Mouse (Mus musculus): ENCODE data around the gene Ptrh2.

The Ptrh2 gene

DNA sequence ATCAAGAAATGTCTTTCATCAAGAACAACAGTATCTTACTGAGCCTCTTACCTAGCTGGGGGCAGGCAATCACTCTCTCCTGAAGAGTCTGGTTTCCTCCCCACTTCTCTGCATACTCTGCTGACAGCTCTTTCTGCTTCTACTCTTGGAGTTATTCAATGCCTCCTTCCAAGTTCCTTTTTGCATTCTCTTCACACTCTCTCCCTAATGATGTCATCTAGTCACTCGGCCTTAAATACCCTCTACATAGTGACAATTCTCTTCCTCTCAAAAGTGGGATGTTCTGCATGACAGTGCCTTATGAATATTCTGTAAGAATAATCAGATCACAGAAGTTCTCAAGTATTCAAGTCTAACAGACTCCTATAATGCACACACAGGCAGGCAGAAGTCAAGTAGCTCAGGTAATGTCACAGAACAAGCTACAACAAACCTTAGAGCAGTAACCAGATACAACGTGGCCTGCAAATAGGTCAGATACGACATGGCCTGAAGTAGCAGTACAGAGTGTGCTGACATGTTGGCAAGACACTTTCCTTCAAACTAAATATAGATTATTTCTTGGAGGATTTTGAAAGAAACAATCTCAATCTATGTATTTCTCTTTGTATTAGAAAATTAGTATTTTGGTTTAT lies 12.6 kb upstream of the Ptrh2 start:
- DNase-seq (ENCODE audit: low spot score): no peak

DNA sequence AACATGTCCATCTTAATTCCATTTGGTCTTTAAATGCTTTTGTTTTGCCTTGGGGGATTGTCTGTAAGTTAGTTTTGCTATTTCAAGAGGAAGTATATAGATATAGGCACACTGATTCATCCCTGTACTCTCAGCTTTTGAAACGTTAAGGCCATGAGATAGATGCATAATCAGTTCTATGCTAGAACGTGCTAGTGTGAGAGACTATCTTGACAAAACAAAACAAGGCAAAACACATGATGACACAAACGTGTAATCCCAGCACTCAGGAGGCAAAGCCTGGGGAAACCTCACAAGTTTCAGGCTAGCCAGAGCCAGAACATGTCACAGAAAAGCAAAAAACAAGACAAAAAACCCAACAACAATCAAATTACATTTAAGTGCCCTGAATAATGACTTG lies 11.0 kb upstream of the Ptrh2 start:
- no peak for DNase-seq (ENCODE audit: low spot score)

DNA sequence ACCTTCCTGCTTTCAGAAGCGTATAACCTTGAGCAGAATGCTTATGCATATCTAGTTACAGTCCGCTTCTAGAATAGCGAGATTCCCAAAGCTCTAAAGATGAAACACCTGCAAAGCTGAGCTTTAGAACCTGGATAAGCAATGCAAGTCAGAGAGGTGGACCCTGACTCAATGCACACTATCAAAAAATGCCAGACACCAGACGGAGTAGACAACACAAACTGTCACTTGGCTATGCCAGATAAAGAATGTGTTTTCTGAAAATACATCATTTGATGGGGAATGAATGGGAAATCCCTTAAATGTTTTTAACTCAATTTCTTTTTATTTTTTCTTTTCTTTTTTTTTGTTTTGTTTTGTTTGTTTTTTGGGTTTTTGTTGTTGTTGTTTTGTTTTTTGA lies 8.3 kb upstream of the Ptrh2 start:
- no peak for DNase-seq (ENCODE audit: low spot score)

DNA sequence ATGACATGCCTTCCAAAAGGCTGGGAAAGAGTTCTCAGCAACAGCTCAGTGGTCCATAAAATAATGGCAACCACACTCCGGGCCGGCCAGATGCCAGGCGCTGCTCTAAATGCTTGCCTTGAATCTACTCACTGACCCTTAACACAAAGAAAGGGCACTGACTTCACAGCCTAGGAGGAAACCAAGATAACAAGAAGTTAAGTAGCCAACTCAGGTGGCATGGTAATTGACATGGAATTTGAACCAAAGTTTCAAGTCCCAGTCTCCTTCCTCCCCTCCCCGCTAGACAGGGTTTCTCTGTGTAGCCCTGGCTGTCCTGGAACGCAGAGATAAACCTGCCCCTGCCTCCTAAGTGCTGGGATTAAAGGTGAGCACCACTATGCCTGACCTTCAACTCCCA lies 4.8 kb upstream of the Ptrh2 start:
- DNase-seq (ENCODE audit: low spot score): no peak

DNA sequence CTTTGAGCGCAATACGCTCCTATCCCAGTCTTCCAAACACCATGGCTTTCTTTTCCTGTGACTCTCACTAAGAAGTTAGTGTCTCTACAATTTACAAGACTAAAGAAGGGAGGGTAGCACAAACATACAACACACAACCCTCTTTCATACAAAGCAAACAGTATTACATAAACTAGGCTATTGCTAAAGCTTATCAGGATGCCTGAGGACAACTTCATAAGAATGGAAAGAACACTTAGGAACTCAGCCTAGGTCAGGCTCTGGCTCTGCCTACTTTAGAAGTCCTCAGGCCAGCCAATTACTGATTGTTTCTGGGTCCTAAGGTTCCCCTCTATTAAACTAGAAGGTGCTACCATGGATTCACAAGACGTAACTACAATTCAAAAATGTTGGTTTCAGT lies 3.1 kb upstream of the Ptrh2 start:
- no peak for DNase-seq (ENCODE audit: low spot score)

DNA sequence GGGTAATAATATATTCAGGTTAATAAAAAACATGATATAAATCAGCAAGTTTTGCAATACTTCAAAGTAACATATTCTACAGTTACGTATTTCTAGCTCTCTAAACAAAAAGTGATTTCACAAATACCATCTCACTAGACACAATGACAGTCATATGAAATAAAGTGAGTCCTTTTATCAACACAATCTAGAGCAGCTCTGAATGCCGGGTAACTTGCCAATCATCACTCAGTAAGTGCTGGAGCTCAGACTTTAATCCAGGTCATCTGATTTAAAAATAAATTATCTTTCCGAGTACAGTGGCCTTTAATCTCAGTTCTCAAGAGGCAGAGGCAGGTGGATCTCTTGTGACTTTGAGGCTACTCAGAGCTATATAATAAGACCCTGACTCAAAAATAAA lies 2.4 kb upstream of the Ptrh2 start:
- no peak for DNase-seq (ENCODE audit: low spot score)

DNA sequence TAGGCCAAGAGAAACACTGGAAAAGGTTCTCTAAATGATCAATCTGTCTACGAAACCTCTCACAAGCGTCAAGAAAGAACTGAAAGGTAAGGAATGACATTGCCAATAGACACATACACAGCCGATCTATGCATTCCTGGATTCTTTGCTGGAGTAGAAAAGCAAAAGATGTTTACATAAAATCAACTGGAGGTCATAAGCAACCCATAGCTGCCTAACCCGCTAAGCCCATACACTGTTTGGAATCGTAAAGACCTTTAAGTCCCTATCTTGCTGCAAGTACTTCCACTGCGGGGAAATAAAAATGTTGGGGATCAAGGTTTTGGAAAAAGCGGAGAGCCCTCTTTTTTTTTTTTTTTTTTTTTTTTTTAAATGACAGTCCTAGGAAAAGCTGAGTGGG lies 924 bp upstream of the Ptrh2 start:
- DNase-seq (ENCODE audit: low spot score): no peak

DNA sequence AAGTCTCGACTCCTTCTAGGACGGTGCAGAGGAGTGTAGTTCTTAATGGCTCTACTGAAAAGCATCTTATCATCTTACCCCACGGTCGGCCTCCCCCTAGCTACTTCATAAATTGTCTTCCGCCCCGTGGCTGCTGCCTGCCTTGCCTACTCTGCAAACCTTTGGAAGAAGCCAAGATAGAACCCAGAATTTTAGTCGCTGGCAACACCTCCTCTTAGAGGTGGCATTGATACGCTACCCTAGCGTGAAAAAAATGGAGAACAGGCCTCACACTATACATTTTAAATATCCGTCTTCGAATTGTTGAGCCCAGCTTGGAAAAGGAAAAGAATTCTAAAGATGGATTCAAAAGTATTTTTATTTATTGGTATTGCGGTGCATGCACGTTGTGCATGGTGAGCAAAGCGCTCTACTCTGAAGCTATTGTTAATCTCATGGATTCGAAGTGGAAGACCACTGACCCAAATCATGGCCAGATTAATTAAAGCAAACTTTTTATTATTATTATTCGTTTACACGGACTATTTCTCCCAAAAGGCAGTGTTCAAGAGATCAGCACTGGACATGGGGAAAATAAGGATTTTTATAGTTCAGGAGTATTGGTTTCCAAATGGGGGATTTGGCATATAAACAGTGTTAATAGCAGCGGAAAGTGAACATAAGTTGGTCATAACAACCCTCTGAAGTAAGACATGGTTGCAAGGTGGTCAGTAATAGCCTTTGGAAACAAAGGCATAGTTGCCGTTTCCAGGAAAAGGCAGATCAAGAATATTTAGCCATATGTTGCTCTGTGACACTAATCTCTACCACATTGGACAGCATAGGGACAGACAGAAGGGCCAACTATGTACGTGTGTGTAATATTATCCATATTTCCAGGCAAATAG lies 584 bp downstream of the Ptrh2 start:
- no peak for DNase-seq (ENCODE audit: low spot score)

DNA sequence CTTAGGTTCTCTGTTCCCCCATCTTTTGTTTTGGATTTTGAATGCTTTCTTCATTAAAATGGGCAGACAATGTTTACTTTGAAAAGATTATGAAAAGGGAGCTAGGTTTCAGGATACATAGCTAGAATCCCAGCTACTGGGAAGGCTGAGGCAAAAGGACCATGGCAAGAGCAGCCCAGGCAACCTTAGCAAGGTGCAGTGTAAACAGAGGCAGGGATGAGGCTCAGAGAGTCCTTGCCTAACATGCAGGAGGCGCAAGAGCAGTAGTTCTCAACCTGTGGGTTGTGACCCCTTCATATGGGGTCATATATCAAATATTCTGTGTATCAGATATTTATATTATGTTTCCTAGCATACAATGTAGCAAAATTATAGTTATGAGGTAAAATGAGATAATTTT lies 1.6 kb downstream of the Ptrh2 start:
- DNase-seq (ENCODE audit: low spot score): no peak

DNA sequence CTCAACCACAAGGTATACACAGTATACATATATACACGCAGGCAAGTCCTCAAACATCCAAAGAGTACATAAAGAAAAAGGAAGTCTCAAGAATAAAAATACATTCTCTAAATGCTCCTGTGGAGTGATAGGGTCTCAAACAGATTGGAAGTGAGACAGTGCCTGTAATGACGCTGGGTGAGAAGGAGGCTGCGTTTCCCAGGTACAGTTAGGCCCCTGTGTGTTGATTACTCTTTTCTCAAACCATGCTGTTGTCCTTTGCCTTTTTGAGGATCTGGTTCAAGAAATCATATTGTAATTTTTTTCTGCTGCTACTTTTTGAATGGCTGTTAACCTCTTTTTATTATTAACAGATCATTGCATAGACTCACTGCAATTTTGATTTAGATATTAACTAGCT lies 6.6 kb downstream of the Ptrh2 start:
- no peak for DNase-seq (ENCODE audit: low spot score)

DNA sequence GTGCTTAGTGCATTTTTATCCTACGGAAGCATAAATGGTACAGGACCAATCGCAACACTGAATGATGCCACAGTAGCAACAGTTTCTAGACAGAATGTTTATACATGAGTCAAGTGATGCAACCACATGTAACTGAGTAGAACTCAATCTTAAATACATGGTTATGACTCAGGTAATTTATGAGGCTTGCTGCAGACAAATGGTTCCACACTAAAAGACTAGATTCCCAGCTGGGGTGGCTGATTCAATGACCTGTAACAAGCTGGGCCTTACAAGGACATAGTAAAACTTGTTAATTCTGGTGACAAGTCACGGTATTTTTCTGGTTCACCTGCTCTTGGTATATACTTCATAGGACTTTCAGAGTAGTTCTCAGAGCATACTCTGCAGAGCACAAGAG lies 7.7 kb downstream of the Ptrh2 start:
- DNase-seq (ENCODE audit: low spot score): no peak

DNA sequence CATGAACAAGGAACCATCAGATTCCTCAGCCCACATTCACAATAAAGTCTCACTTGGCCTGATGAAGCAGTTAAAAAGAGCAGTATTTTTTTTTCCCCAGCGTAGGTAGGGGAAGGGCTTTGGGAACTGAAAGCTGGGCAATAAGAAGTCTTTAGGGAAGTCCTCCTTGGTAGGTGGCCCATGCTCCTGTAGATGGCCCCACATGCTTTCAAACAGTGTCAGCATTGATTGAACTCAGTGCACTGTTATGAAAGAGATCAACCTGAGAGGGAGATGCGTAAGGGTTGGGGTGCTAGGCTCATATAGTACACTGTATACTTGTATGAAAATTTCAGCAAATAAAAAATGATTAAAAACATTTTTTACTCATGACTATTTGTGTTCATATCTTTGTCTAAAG lies 8.2 kb downstream of the Ptrh2 start:
- DNase-seq (ENCODE audit: low spot score): no peak

DNA sequence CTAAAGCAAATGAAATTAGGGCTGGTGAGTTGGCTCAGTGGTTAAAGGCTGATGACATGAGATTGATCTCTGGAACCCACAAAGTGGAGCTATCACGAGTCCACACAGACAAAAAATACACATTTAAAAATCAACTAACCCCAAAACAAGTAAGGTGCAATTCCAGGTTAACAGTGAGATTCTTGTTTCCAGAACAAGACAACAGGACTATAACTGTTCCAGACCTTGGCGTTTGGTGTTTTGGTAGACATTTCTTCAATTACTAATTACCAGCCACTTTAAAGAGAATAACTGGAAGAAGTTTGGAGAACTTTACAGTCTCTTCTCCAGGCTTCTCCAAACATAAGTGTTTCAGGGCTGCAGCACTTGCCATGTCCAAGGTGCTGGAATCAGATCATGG lies 8.8 kb downstream of the Ptrh2 start:
- no peak for DNase-seq (ENCODE audit: low spot score)

DNA sequence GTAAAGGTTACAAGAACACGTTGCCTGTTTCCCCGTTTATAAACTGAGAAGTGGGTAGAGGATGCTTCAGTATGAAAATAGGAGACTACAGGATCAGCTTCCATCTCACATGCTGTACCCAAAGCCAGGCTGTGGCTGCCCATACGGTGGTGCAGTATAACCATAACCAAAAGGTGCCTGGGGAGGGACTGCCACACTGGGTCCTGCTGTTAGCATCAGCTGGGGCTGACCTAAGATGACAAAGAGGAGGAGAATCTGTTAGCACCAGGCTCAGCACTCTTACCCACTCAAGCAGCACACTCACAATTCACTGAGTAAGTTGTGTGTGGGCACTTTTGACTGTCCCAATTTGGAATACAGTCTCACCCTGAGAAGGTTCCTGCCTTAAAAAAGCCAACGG lies 11.7 kb downstream of the Ptrh2 start:
- no peak for DNase-seq (ENCODE audit: low spot score)

DNA sequence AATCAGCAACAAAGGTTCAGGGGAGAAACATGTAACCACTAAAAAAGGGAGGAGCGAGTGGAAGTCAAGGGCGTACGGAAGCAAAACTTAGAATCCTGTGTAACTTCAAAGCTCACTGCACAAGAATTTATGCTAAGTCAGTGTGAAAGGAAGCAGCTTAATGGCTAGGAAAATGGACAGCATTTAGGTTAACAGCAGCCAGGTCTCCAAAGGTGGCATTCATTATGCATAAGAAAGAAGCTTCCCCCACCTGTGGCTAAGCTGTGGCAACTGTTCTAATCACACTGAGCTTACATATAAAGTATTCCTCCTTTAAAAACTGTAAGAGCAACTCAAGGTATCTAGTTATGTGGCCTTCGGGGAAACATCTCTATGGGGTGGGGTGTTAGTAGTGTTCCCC lies 17.4 kb downstream of the Ptrh2 start:
- no peak for DNase-seq (ENCODE audit: low spot score)

DNA sequence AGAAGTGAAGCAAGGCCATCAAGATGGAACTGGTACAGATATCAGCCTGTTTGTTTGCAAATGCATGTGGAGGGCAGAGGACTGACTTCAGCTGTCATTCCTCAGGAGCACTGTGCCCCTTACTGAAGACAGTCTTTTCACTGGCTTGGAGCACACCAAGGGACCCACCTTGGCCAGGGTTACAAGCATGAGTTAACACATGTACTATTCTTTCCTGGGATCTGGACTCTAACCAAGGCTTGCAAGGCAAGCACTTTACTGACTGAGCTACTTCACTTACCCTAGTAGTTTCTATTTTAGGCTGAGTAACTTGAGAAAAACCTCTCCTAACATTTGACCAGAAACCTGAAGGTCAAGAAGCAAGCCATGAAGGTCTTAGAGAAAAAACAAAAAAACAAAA lies 30.8 kb downstream of the Ptrh2 start:
- no peak for DNase-seq (ENCODE audit: low spot score)

DNA sequence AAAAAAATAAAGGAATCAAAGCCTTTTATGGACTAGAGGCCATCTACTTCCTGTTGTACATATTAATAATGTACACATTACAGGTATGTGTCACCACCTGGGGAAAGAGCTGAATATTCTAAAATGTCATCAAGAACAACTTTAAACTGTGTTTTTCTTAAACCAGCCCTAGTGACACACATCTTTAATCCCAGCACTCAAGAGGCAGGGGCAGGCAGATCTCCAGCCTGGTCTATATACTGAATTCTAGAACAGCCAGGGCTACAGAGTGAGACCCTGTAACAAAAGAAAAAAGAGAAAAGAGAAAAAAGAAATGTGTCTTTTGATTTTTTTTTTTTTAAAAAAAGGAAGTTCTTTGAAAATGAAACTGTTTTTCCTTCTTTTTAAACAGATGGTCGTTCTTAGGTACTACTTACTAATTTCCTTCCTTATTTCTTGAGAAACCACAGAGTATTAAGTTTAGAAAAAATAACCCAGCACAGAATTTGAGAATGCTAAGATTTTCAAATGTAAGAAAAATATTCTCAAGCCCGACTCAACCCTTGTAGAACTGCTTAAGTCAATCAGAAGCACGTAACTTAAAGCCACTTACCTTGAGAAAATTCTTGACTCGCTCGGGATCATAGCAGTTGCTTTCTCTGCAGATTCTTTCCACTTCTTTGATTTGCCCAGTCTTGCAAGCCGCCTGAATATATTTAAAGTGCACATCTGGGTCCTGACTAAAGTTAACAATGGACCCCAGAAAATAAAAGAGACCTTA lies 33.7 kb downstream of the Ptrh2 start:
- no peak for DNase-seq (ENCODE audit: low spot score)

DNA sequence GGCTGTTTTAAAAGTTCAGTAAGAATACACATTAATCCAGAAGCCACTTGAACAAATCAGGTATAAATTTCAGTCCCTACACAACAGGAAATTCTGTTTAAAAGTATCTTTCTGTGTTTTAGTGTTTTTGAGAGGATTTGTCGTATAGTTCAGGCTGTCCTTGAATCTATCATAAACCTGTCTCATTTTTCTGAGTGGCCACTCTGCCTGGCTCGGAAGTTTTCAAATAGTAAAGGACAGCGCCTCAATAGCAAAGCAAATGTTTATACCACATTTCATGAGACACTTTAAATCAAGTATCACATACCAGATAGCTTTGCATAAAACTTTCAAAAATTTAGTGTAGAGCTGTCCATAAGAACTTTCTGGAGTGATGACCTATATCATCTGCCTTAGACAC lies 34.6 kb downstream of the Ptrh2 start:
- DNase-seq (ENCODE audit: low spot score): no peak

DNA sequence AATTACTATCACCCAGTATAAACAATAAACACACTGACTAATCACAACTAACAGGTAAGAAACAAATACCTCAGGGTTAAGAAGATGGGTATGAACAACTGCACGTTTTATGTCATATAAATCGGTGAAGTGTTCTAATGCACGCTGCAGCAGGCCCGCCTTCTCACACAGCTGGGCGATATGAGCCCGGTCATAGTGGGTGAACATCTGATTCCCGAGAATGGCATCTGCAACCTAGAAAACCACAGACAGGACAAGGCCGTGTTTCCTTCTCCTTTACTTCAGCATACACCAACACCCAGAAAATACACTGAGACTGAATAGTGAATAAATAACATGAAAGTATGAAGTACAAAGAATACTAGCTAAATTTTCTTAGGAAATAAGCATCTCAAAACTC lies 35.6 kb downstream of the Ptrh2 start:
- DNase-seq (ENCODE audit: low spot score): no peak

DNA sequence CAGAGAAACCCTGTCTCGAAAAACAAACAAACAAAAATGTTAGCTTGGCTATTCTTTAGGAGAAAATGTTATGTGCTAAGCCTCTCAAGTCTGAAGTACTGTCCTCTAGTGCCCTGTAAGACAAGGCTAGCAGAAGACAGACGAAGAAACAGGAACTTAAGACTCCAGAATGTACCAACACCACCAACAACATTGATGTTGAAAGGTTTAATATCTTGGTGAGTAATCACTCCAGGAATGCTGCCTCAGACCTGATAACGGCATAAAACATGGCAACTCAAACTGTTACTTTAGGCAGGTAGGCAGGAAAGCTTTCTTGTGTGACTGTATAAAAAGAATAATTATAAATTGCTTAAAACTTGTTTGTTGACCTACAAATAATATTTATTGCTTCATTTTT lies 40.2 kb downstream of the Ptrh2 start:
- no peak for DNase-seq (ENCODE audit: low spot score)

DNA sequence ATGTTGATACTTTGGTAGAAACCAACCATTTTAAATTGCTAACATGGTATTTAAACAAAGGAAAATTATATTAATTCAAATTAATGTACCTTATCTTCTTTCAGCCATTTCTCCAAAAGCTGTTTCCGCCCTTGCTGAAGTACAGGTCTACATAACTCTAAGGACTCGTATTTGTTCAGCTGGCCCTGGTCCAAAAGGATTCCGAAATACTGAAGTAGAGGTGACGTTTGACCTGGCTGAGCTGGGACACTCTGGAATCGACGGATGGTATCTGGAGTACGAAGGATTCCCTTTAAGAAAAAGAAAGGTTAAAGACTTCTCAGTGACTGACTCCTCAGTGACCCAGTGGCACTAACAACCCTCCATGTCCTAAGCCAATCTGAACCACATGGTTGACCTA lies 41.2 kb downstream of the Ptrh2 start:
- DNase-seq (ENCODE audit: low spot score): no peak

DNA sequence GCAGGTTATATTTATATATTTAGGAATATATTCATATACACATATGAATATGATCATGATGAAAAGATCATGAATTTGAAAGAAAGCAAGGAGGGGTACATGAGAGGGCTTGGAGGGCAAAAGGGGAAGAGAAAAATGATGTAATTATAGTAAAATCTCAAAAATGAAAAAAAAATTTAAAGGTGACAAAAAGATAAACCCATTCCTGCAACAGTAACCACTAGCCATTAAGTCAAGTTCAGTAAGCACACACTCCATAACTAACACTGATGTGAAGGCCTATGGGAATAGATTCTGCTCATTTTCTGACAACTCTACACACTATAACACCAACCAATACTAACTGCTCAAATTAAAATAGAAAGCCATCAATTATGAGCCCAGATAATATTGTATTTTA lies 41.8 kb downstream of the Ptrh2 start:
- no peak for DNase-seq (ENCODE audit: low spot score)

DNA sequence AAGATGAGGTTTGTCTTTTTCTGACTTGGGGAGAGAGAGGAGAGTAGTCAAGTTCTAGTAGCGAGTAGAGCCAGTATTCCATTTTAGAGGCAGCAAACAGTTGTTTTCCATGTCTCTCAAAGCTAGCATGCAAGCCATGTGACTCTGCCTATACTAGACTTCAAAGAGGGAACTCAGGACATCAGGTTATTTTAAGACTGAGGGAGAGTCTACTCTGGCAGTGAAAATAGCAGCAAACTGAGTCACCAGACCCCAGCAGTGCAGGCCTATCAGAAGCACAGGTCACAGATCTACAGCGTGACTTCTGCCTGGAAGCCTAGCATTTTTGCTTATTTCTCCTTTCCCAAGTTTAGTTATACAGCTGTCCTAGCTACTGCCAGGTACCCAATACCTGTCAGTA lies 47.7 kb downstream of the Ptrh2 start:
- no peak for DNase-seq (ENCODE audit: low spot score)
